13 mouse cellular contexts compared by ENCODE assay signal in genomic region chr8:113083976-113084375, GRCm38 (mm10).
DNase-seq lines count a peak whose midpoint lies in the region.
"Had no signal": no experiment of that assay in that cellular context is flagged by ENCODE, and none has a peak within 500 bp of the region (broad histone marks: within the 10 kb centered on the region; RNA-seq: fewer than 3 reads in every experiment).

No protein-coding gene starts in this region.

- DNase-seq in cerebellum, postnatal 10 days = peak; percentile 81 to 84
- DNase-seq in cerebellum, postnatal 36 days = no peak
- peak; percentile 3 for DNase-seq in layer of hippocampus, adult 11-12 months (ENCODE audit: low spot score)
- DNase-seq in layer of hippocampus, adult 9-10 months (ENCODE audit: low spot score) = no peak
- DNase-seq in right cerebral cortex, postnatal 10 days (ENCODE audit: low spot score in 2 of 2) = peak; percentile 26 to 30
- DNase-seq in right cerebral cortex, adult 18-20 months = no peak
- DNase-seq in layer of hippocampus, postnatal 14 days (ENCODE audit: low spot score in 2 of 2) = peak; percentile 30 to 58
- DNase-seq in T-cell, adult 2 months (ENCODE audit: low spot score) = no peak
- DNase-seq: adrenal gland, postnatal 14 days; liver; retina, postnatal 1 day; thymus, adult 2 months; thymus, postnatal 4 days had no signal

Comparison
In these comparisons a context has a peak if more than half of its experiments do, and no peak if none do; other contexts are left out.
1. DNase-seq: peak in cerebellum, postnatal 10 days (2 of 2), layer of hippocampus, adult 11-12 months (single experiment), right cerebral cortex, postnatal 10 days (2 of 2) and layer of hippocampus, postnatal 14 days (2 of 2); none in cerebellum, postnatal 36 days (0 of 2), layer of hippocampus, adult 9-10 months (single experiment), right cerebral cortex, adult 18-20 months (single experiment) and T-cell, adult 2 months (single experiment).